Mouse (Mus musculus) T-cell, adult 66 days (primary cell): ENCODE results near the gene Ppp1r10. TPM values are rescaled to one million over a fixed set of nuclear protein-coding genes. Genes with fewer than 3 reads are reported as not detected.

Experiments
- total RNA-seq, 2 experiments: library from RNA; stranded (reverse); gene quantifications; 3 replicates in 1 of 2; 4 replicates in 1 of 2; pipeline ENCODE4 v1.2.4; 2023

Ppp1r10 gene
- total RNA-seq: 100 to 1,000 TPM; 143 to 144 TPM

GRCm38 (mm10) chr17:35916297-35917142, at the start of gene Ppp1r10, which contains the start of gene Mrps18b:
Ppp1r10 (plus strand) TSS chr17:35916434.
Mrps18b (minus strand) TSS chr17:35916389.

DNA sequence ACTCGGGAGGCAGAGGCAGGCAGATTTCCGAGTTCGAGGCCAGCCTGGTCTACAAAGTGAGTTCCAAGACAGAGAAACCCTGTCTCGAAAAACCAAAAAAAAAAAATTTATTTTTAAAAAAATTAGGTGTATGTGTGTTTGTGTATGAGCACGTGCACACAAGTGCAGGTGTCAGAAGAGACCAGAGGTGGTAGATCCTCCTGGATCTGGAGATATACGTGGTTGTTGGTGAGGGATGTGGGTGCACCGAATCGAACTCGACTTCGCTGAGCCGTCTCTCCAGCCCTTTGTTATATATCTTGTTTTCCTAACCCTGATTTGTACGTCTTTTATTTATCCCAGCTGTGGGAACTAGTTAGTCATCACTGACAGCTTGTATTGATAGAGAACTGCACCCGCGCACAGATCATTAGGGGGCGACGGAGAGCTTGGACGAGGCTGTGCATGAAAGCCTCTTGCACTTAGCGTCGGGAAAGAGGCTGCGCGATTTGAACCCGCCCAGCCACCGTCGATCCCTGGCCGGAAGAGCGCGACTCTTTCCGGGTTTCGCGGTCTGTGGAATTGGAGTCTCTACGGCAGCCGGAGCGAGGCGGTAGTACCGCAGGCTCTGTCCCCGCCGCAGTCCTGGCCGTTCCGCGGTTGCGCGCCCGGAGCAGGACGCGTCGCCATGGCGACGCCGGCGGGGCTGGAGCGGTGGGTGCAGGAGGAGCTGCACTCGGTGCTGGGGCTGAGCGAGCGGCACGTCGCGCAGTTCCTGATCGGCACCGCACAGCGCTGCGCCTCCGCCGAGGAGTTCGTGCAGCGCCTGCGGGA, 36.8 kb upstream of the Ppp1r10 start, which contains the start of gene Dhx16:
TSS of gene Dhx16 (plus strand) at position 575 of the 813 bp plus-strand sequence.

GRCm38 (mm10) chr17:35896781-35897643, 19.2 kb upstream of the Ppp1r10 start, which contains the start of gene 2310061I04Rik:
2310061I04Rik (minus strand) TSS chr17:35897431.

GRCm38 (mm10) chr17:35909919-35910369, 6.3 kb upstream of the Ppp1r10 start, which contains the start of gene Atat1:
Atat1 (minus strand) TSS chr17:35910075.

GRCm38 (mm10) chr17:35969418-35970389, 53.5 kb downstream of the Ppp1r10 start, which contains the start of gene Abcf1:
Abcf1 (minus strand) TSS chr17:35969761.

DNA sequence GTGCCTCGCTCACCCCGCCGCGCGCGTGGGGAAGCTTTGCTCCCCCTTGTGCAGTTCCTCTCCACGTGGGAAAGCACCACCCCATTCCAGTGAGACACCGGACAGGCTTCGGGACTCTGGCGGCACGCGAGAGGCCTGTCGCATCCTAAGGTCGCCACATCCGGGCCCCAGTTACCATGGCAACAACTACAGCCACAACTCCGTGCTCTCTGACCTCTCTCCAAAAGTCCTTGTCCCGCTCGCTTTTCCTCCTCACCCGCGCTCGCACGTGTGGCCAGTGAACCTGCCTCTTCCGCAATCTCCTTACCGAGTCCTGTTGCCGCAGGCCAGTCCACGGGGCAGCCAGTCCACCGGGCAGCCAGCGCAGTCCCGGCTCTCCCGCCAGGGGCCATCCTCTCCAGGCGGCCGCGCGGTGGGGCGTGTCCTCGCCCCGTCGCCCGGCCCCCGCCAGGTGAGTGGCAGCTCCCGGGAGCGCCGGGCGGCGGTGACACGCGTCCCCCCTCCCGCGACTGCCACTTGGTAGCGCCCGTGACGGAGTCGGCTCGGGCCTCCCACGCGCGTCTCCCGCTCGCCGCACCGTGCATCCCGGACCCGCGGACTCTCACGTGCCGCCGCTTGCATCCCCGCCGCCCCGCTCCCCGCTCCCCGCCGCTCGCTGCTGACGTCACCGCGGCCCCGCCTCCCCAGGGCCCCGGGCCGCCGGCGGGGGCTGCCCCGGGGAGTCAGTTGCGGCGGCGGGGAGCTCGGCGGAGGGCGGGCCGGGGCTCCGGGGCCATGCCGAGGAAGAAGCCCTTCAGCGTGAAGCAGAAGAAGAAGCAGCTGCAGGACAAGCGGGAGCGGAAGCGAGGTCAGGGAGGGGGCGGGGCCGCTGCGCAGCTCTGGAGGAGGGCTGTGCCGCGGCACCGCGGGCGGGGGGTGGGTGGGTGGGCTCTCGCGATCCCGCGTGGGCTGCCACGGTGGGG, 63.4 kb downstream of the Ppp1r10 start, which contains the start of the genes Gnl1 and Prr3:
TSS of gene Gnl1 (plus strand) at position 451 of the 962 bp plus-strand sequence.
TSS of gene Prr3 (minus strand) at position 836 of the 962 bp plus-strand sequence.

Other genes starting within 250 kb of the Ppp1r10 start
- gene Vars2, start 248.8 kb upstream of the Ppp1r10 start, total RNA-seq: 10 to 100 TPM; 44.8 to 58.6 TPM
- gene Gtf2h4, start 242.7 kb upstream of the Ppp1r10 start, total RNA-seq: 10 to 100 TPM; 13.8 to 18.2 TPM
- 10 to 100 TPM; 13.6 to 16.9 TPM for gene Ddr1, start 211.8 kb upstream of the Ppp1r10 start, total RNA-seq
- 10 to 100 TPM; 11.6 to 12.6 TPM for gene Ier3, start 94.8 kb upstream of the Ppp1r10 start, total RNA-seq
- 10 to 100 TPM; 44.7 to 60.4 TPM for gene Flot1, start 93.2 kb upstream of the Ppp1r10 start, total RNA-seq
- gene Tubb5, start 78.1 kb upstream of the Ppp1r10 start, total RNA-seq: 100 to 1,000 TPM; 597 to 644 TPM
- 10 to 100 TPM; 69.1 to 70.7 TPM for gene Mdc1, start 74.9 kb upstream of the Ppp1r10 start, total RNA-seq
- 10 to 100 TPM; 17.7 to 25.2 TPM for gene Nrm, start 55.1 kb upstream of the Ppp1r10 start, total RNA-seq
- 100 to 1,000 TPM; 274 to 296 TPM for gene Ppp1r18, start 50.8 kb upstream of the Ppp1r10 start, total RNA-seq
- gene Dhx16, start 36.6 kb upstream of the Ppp1r10 start, total RNA-seq: 100 to 1,000 TPM; 115 to 129 TPM
- gene 2310061I04Rik, start 19.0 kb upstream of the Ppp1r10 start, total RNA-seq: 10 to 100 TPM; 26.8 to 30.6 TPM
- gene Atat1, start 6.4 kb upstream of the Ppp1r10 start, total RNA-seq: 10 to 100 TPM in 1 of 2 experiments, 1 to 10 TPM in 1; 8.6 to 18.5 TPM
- gene Mrps18b, start within 50 bp of the Ppp1r10 start, total RNA-seq: 10 to 100 TPM; 56.9 to 67.4 TPM
- gene Abcf1, start 53.3 kb downstream of the Ppp1r10 start, total RNA-seq: 100 to 1,000 TPM; 126 to 131 TPM
- gene Gnl1, start 63.4 kb downstream of the Ppp1r10 start, total RNA-seq: 10 to 100 TPM; 57.6 to 66.0 TPM
- 10 to 100 TPM; 48.3 to 58.1 TPM for gene Prr3, start 63.8 kb downstream of the Ppp1r10 start, total RNA-seq
- gene H2-T24, start 104.1 kb downstream of the Ppp1r10 start, total RNA-seq: 10 to 100 TPM; 23.1 to 34.7 TPM
- gene H2-T23, start 116.4 kb downstream of the Ppp1r10 start, total RNA-seq: 100 to 1,000 TPM; 319 to 355 TPM
- 100 to 1,000 TPM; 195 to 209 TPM for gene H2-T22, start 126.3 kb downstream of the Ppp1r10 start, total RNA-seq
- gene Gm6034, start 126.5 kb downstream of the Ppp1r10 start, total RNA-seq: 1 to 10 TPM; 1.7 to 2.2 TPM
- 10 to 100 TPM; 95.4 to 96.7 TPM for gene Gm11127, start 141.9 kb downstream of the Ppp1r10 start, total RNA-seq
- 10 to 100 TPM; 13.9 to 15.9 TPM for gene Gm19684, start 205.2 kb downstream of the Ppp1r10 start, total RNA-seq
- 10 to 100 TPM; 18.1 to 21.9 TPM for gene Gm7030, start 213.0 kb downstream of the Ppp1r10 start, total RNA-seq